In the genomic region with DNA sequence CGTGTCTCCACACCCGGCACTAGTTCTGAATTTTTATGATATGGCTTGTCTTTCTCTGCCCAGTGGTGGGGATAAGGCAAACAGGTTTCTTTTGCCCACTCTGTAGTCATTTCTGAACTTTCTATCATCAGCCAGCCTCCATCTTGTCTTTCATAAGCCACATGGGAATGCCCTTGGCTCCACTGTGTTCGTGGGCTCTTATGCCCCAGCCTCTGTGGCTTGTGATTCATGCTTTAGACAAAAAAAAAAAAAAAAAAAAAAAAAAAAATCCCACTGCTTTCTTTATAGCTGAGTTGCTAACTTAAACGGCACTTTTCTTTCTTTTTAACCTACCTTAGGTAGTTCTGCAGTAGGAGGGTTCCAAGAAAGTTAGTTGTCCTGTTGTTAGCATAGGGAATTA, we compare ENCODE assay signal across 33 mouse cellular contexts. TPM values are rescaled to one million over a fixed set of nuclear protein-coding genes. Genes with fewer than 3 reads are reported as not detected.
A peak's percentile ranks its signal among the peaks of the same experiment; 100 is the strongest.
DNase-seq lines count a peak whose midpoint lies in the region; ATAC-seq and TF ChIP-seq lines count a peak whose summit lies in the region.
"Had no signal": no experiment of that assay in that cellular context is flagged by ENCODE, and none has a peak within 500 bp of the region (broad histone marks: within the 10 kb centered on the region; RNA-seq: fewer than 3 reads in every experiment).

No protein-coding gene starts in this region.

- no peak for TF ChIP-seq POLR2A in myocyte (IDR thresholded peaks at IDR 0.05; ENCODE audit: insufficient read length, low read depth)

- WGBS in kidney, embryonic 15.5 days: 85% methylated on average over 4 of the region's 4 CpGs

- no peaks in the 10 kb centered on the region for H3K36me3 ChIP-seq in myocyte (ENCODE audit: control insufficient read depth, insufficient read depth)
- H3K36me3 ChIP-seq in kidney, embryonic 15.5 days: no peaks in the 10 kb centered on the region
- H3K36me3 ChIP-seq: embryonic facial prominence, embryonic 12.5 days; embryonic facial prominence, embryonic 15.5 days; forebrain, embryonic 10.5 days; heart, embryonic 10.5 days; heart, embryonic 13.5 days; hindbrain, embryonic 12.5 days; intestine, embryonic 15.5 days had no signal

- no peak overlapping the region for H3K4me3 ChIP-seq in myocyte
- H3K4me3 ChIP-seq in kidney, embryonic 15.5 days (replicated peaks): no peak overlapping the region
- H3K4me3 ChIP-seq: embryonic facial prominence, embryonic 12.5 days; embryonic facial prominence, embryonic 15.5 days; erythroblast, embryonic 14.5 days; forebrain, embryonic 10.5 days; forebrain, embryonic 13.5 days; heart, adult 2 months; heart, embryonic 10.5 days; heart, embryonic 13.5 days; hindbrain, embryonic 12.5 days; intestine, embryonic 15.5 days had no signal

- no peak overlapping the region for H3K27ac ChIP-seq in kidney, embryonic 15.5 days
- H3K27ac ChIP-seq: embryonic facial prominence, embryonic 12.5 days; embryonic facial prominence, embryonic 15.5 days; forebrain, embryonic 10.5 days; forebrain, embryonic 13.5 days; heart, adult 2 months; heart, embryonic 10.5 days; heart, embryonic 13.5 days; hindbrain, embryonic 12.5 days; intestine, embryonic 15.5 days had no signal

- DNase-seq in 3134 (ENCODE audit: extremely low read depth, insufficient read length, low spot score): peak; percentile 57
- DNase-seq in 416B (ENCODE audit: low read depth): peak; percentile 64
- DNase-seq in NIH3T3 (ENCODE audit: low read depth): peak; percentile 77
- DNase-seq: adrenal gland, postnatal 10 days; adrenal gland, postnatal 36 days; B cell, adult 2 months; cerebellum, adult 11 months; cerebellum, adult 2 months; cerebellum, adult 9-11 months; cerebellum, postnatal 25 days; gastrocnemius, postnatal 10 days; gastrocnemius, postnatal 36 days; heart, adult 2 months; heart, postnatal 14 days; heart, postnatal 4 days had no signal

- no peak for ATAC-seq in erythroid progenitor cell, adult 5-6 weeks (replicated peaks; ENCODE audit: low FRiP score, poor library complexity, severe bottlenecking)
- no peak for ATAC-seq in megakaryocyte-erythroid progenitor cell, adult 5-6 weeks (replicated peaks; ENCODE audit: low FRiP score, low TSS enrichment, poor library complexity, severe bottlenecking)
- no peak for ATAC-seq in kidney, embryonic 15.5 days (replicated peaks; ENCODE audit: low FRiP score)
- ATAC-seq: forebrain, embryonic 13.5 days; forebrain, embryonic 16.5 days; hindbrain, embryonic 16.5 days; intestine, embryonic 15.5 days; Patski had no signal

- H3K9me3 ChIP-seq in kidney, embryonic 15.5 days (replicated peaks): no peaks in the 10 kb centered on the region; the same call in 1 of the 2 replicates
- H3K9me3 ChIP-seq: embryonic facial prominence, embryonic 15.5 days; forebrain, embryonic 10.5 days; heart, embryonic 10.5 days; heart, embryonic 13.5 days; hindbrain, embryonic 12.5 days; intestine, embryonic 15.5 days had no signal

- H3K4me1 ChIP-seq in kidney, embryonic 15.5 days: peaks cover 12% of the 10 kb centered on the region
- H3K4me1 ChIP-seq: embryonic facial prominence, embryonic 15.5 days; forebrain, embryonic 10.5 days; forebrain, embryonic 13.5 days; heart, embryonic 10.5 days; hindbrain, embryonic 12.5 days; intestine, embryonic 15.5 days had no signal

- no peak overlapping the region for H3K9ac ChIP-seq in kidney, embryonic 15.5 days
- H3K9ac ChIP-seq: embryonic facial prominence, embryonic 12.5 days; embryonic facial prominence, embryonic 15.5 days; forebrain, embryonic 13.5 days; heart, embryonic 13.5 days; hindbrain, embryonic 12.5 days; intestine, embryonic 15.5 days had no signal

- H3K4me2 ChIP-seq in myocyte (ENCODE audit: low read depth): peak overlapping the region; percentile 58
- no peak overlapping the region for H3K4me2 ChIP-seq in kidney, embryonic 15.5 days
- H3K4me2 ChIP-seq: embryonic facial prominence, embryonic 12.5 days; embryonic facial prominence, embryonic 15.5 days; forebrain, embryonic 13.5 days; heart, embryonic 13.5 days; hindbrain, embryonic 12.5 days; intestine, embryonic 15.5 days had no signal

- no peaks in the 10 kb centered on the region for H3K27me3 ChIP-seq in myocyte (ENCODE audit: control insufficient read depth, insufficient read depth, insufficient read length)
- peaks cover 1% of the 10 kb centered on the region; the same call in 1 of the 2 replicates for H3K27me3 ChIP-seq in kidney, embryonic 15.5 days
- H3K27me3 ChIP-seq: embryonic facial prominence, embryonic 12.5 days; embryonic facial prominence, embryonic 15.5 days; forebrain, embryonic 13.5 days; hindbrain, embryonic 12.5 days; intestine, embryonic 15.5 days; Patski had no signal

- no peak overlapping the region for H3ac ChIP-seq in myocyte (ENCODE audit: control insufficient read depth, insufficient read length)

- H3K79me2 ChIP-seq in myocyte (ENCODE audit: control insufficient read depth, insufficient read depth): no peaks in the 10 kb centered on the region

TF ChIP-seq in myocyte, 11 proteins besides CTCF, POLR2A, EP300 and RAD21:
- TF ChIP-seq TCF3 (IDR thresholded peaks at IDR 0.05; ENCODE audit: insufficient read length, low read depth): no peak
- no peak for TF ChIP-seq USF1 (IDR thresholded peaks at IDR 0.05; ENCODE audit: low read depth)
- no peak for TF ChIP-seq SRF (IDR thresholded peaks at IDR 0.05; ENCODE audit: control insufficient read depth, insufficient read length, low read depth)
- TF ChIP-seq TCF12 (IDR thresholded peaks at IDR 0.05; ENCODE audit: insufficient read depth, poor library complexity, severe bottlenecking): no peak
- TF ChIP-seq POLR2AphosphoS2 (IDR thresholded peaks at IDR 0.05; ENCODE audit: insufficient read length, low read depth): no peak
- no peak for TF ChIP-seq MYOG (IDR thresholded peaks at IDR 0.05; ENCODE audit: control insufficient read depth in 1 of 3, insufficient read depth in 1 of 3, insufficient read length in 2 of 3, low read depth in 2 of 3)
- no peak for TF ChIP-seq E2F4 (IDR thresholded peaks at IDR 0.05; ENCODE audit: insufficient read depth)
- no peak for TF ChIP-seq CEBPB (IDR thresholded peaks at IDR 0.05; ENCODE audit: insufficient read depth, poor library complexity, severe bottlenecking)
- TF ChIP-seq MAX (IDR thresholded peaks at IDR 0.05; ENCODE audit: low read depth): no peak
- no peak for TF ChIP-seq MYOD1 (IDR thresholded peaks at IDR 0.05; ENCODE audit: control insufficient read depth in 1 of 3, insufficient read length in 2 of 3, low read depth in 2 of 3)
- no peak for TF ChIP-seq REST (IDR thresholded peaks at IDR 0.05; ENCODE audit: insufficient read depth, insufficient read length)

RNA-seq across cellular contexts. Expression of gene Slc16a11, which starts 20.4 kb away (rescaled TPM):
- 17.4 TPM for polyA plus RNA-seq in myocyte (2012; fragmentation: generic; extraction: Trizol)
- not detected in 2 replicates for total RNA-seq in erythroid progenitor cell, adult 5-6 weeks (2015; ENCODE audit: low replicate concordance)
- not detected in 2 replicates for total RNA-seq in erythroid progenitor cell, adult 5-6 weeks (2017; ENCODE audit: low replicate concordance)
- total RNA-seq in megakaryocyte-erythroid progenitor cell, adult 5-6 weeks (2014; fragmentation: Nextera tagmentation): not detected in 2 replicates
- total RNA-seq in megakaryocyte-erythroid progenitor cell, adult 5-6 weeks (2017): not detected in 2 replicates
- polyA plus RNA-seq in kidney, embryonic 15.5 days (2015; fragmentation: Nextera tagmentation; extraction: Ambion mirVana): 4.3 and 5.8 TPM in 2 replicates
- total RNA-seq: granulocyte monocyte progenitor cell, adult 5-6 weeks had no signal
- polyA plus RNA-seq: erythroblast, embryonic 14.5 days had no signal

RNA-seq across cellular contexts. Expression of gene Slc16a13, which starts 28.7 kb away (rescaled TPM):
- polyA plus RNA-seq in myocyte (2012; fragmentation: generic; extraction: Trizol): 4.8 TPM
- 0.72 and 0.84 TPM in 2 replicates for total RNA-seq in erythroid progenitor cell, adult 5-6 weeks (2015; ENCODE audit: low replicate concordance)
- total RNA-seq in erythroid progenitor cell, adult 5-6 weeks (2017; ENCODE audit: low replicate concordance): 0.39 and 2.3 TPM in 2 replicates
- total RNA-seq in megakaryocyte-erythroid progenitor cell, adult 5-6 weeks (2014; fragmentation: Nextera tagmentation): 2.4 and 3.1 TPM in 2 replicates
- 0.19 and 4.7 TPM in 2 replicates for total RNA-seq in megakaryocyte-erythroid progenitor cell, adult 5-6 weeks (2017)
- 13.3 TPM in 2 replicates for polyA plus RNA-seq in kidney, embryonic 15.5 days (2015; fragmentation: Nextera tagmentation; extraction: Ambion mirVana)

RNA-seq across cellular contexts. Expression of gene Clec10a, which starts 36.2 kb away (rescaled TPM):
- polyA plus RNA-seq in myocyte (2012; fragmentation: generic; extraction: Trizol): 0.13 TPM
- 1.3 and 11.2 TPM in 2 replicates for total RNA-seq in erythroid progenitor cell, adult 5-6 weeks (2015; ENCODE audit: low replicate concordance)
- total RNA-seq in erythroid progenitor cell, adult 5-6 weeks (2017; ENCODE audit: low replicate concordance): 0.77 and 2.6 TPM in 2 replicates
- total RNA-seq in megakaryocyte-erythroid progenitor cell, adult 5-6 weeks (2014; fragmentation: Nextera tagmentation): not detected in 2 replicates
- 0.75 TPM in 1 of 2 replicates, not detected in the other for total RNA-seq in megakaryocyte-erythroid progenitor cell, adult 5-6 weeks (2017)
- polyA plus RNA-seq in kidney, embryonic 15.5 days (2015; fragmentation: Nextera tagmentation; extraction: Ambion mirVana): 1.8 TPM in 1 of 2 replicates, not detected in the other
- polyA plus RNA-seq: erythroblast, embryonic 14.5 days; forebrain, embryonic 10.5 days; Patski had no signal

RNA-seq across cellular contexts. Expression of gene Bcl6b, which starts 37.4 kb away (rescaled TPM):
- 2.8 TPM for polyA plus RNA-seq in myocyte (2012; fragmentation: generic; extraction: Trizol)
- total RNA-seq in erythroid progenitor cell, adult 5-6 weeks (2015; ENCODE audit: low replicate concordance): 1.8 TPM in 1 of 2 replicates, not detected in the other
- total RNA-seq in erythroid progenitor cell, adult 5-6 weeks (2017; ENCODE audit: low replicate concordance): 0.61 and 2.3 TPM in 2 replicates
- total RNA-seq in megakaryocyte-erythroid progenitor cell, adult 5-6 weeks (2014; fragmentation: Nextera tagmentation): 0.28 and 0.62 TPM in 2 replicates
- not detected in 2 replicates for total RNA-seq in megakaryocyte-erythroid progenitor cell, adult 5-6 weeks (2017)
- polyA plus RNA-seq in kidney, embryonic 15.5 days (2015; fragmentation: Nextera tagmentation; extraction: Ambion mirVana): 26.9 and 28.4 TPM in 2 replicates
- total RNA-seq: granulocyte monocyte progenitor cell, adult 5-6 weeks; MEL had no signal
- polyA plus RNA-seq: Patski had no signal

RNA-seq across cellular contexts. Expression of gene 0610010K14Rik, which starts 45.6 kb away (rescaled TPM):
- 75.5 TPM for polyA plus RNA-seq in myocyte (2012; fragmentation: generic; extraction: Trizol)
- 31.4 and 102 TPM in 2 replicates for total RNA-seq in erythroid progenitor cell, adult 5-6 weeks (2015; ENCODE audit: low replicate concordance)
- 14.5 and 24.2 TPM in 2 replicates for total RNA-seq in erythroid progenitor cell, adult 5-6 weeks (2017; ENCODE audit: low replicate concordance)
- 71.3 and 71.6 TPM in 2 replicates for total RNA-seq in megakaryocyte-erythroid progenitor cell, adult 5-6 weeks (2014; fragmentation: Nextera tagmentation)
- 17.9 and 45.7 TPM in 2 replicates for total RNA-seq in megakaryocyte-erythroid progenitor cell, adult 5-6 weeks (2017)
- polyA plus RNA-seq in kidney, embryonic 15.5 days (2015; fragmentation: Nextera tagmentation; extraction: Ambion mirVana): 178 and 179 TPM in 2 replicates
